Mouse (Mus musculus) limb, embryonic 15.5 days (tissue): Measurements from ENCODE around the gene 4430402I18Rik. TPM values are rescaled to one million over a fixed set of nuclear protein-coding genes. Genes with fewer than 3 reads are reported as not detected.

Source experiments
- ATAC-seq: fragments of 200-750 bp; cut with Nextera tagmentation; 2 replicates; pipeline ENCODE4 v1.8.0; 2017; ENCODE audit warnings: low read depth, moderate TSS enrichment; ENCODE audit not compliant: insufficient number of reproducible peaks, low FRiP score, low TSS enrichment
- H3K27ac ChIP-seq: fragments of 300-500 bp; sonication (generic); 2 replicates; pipeline ENCODE4 v1.5.1; 2015; ENCODE audit warnings: moderate library complexity, mild to moderate bottlenecking, inconsistent platforms
- H3K27me3 ChIP-seq: fragments of 300-500 bp; sonication (generic); 2 replicates; pipeline ENCODE4 v1.6.1; 2015; ENCODE audit warnings: inconsistent platforms
- H3K36me3 ChIP-seq: fragments of 300-500 bp; sonication (generic); 2 replicates; pipeline ENCODE4 v1.6.1; 2015; ENCODE audit warnings: inconsistent platforms
- H3K4me1 ChIP-seq: fragments of 300-500 bp; sonication (generic); 2 replicates; pipeline ENCODE4 v1.6.1; 2015; ENCODE audit warnings: inconsistent platforms
- H3K4me2 ChIP-seq: fragments of 300-500 bp; sonication (generic); 2 replicates; pipeline ENCODE4 v1.6.1; 2015; ENCODE audit warnings: mild to moderate bottlenecking, inconsistent platforms
- H3K4me3 ChIP-seq: fragments of 300-500 bp; sonication (generic); 2 replicates; pipeline ENCODE4 v1.5.1; 2015; ENCODE audit warnings: mild to moderate bottlenecking, inconsistent platforms
- H3K9ac ChIP-seq: fragments of 300-500 bp; sonication (generic); 2 replicates; pipeline ENCODE4 v1.6.1; 2015; ENCODE audit warnings: inconsistent platforms
- H3K9me3 ChIP-seq: fragments of 300-500 bp; sonication (generic); 2 replicates; pipeline ENCODE4 v1.6.1; 2016; ENCODE audit warnings: inconsistent platforms
- WGBS: fragments of 180-500 bp; shearing (Covaris S2); methylation state at CpG from one replicate; pipeline ENCODE4 v1.1.7; 2015; 5-methylcytosine and 5-hydroxymethylcytosine counted together
- polyA plus RNA-seq: library from polyadenylated mRNA; unstranded; fragments of >200 nt; fragmentation: Nextera tagmentation; extraction: Ambion mirVana; gene quantifications from 2 replicates; pipeline ENCODE4 v1.2.1, GENCODE M21; 2015

The 4430402I18Rik gene
- polyA plus RNA-seq, 1 experiment from 2014 or later, result 0.47 TPM

- Histone ChIP-seq H3K36me3 (no peaks in the 10 kb centered on the region), H3K4me1 (no peaks in the 10 kb centered on the region), H3K9ac (no peak overlapping the region), H3K27ac (no peak overlapping the region), H3K4me3 (no peak overlapping the region), H3K27me3 (no peaks in the 10 kb centered on the region), H3K4me2 (no peak overlapping the region), H3K9me3 (no peaks in the 10 kb centered on the region)
- no peak for ATAC-seq
- 85% methylated on average over 3 of the region's 3 CpGs for WGBS
Measured at GRCm38 (mm10) chr19:28852001-28852400, 115.6 kb downstream of the 4430402I18Rik start.

GRCm38 (mm10) chr19:28850510-28850909 is 117.1 kb downstream of the 4430402I18Rik start:
- ATAC-seq, result no peak
- Histone ChIP-seq H3K4me3 (no peak overlapping the region), H3K4me1 (no peaks in the 10 kb centered on the region), H3K36me3 (no peaks in the 10 kb centered on the region), H3K27ac (no peak overlapping the region), H3K9ac (no peak overlapping the region), H3K27me3 (no peaks in the 10 kb centered on the region), H3K9me3 (no peaks in the 10 kb centered on the region), H3K4me2 (no peak overlapping the region)
- WGBS, result 88% methylated on average over 3 of the region's 3 CpGs

GRCm38 (mm10) chr19:28844946-28845710 is 122.5 kb downstream of the 4430402I18Rik start:
- Histone ChIP-seq H3K4me1 (no peaks in the 10 kb centered on the region), H3K4me3 (no peak overlapping the region), H3K4me2 (no peak overlapping the region), H3K9ac (no peak overlapping the region), H3K27me3 (no peaks in the 10 kb centered on the region), H3K36me3 (no peaks in the 10 kb centered on the region), H3K9me3 (no peaks in the 10 kb centered on the region), H3K27ac (no peak overlapping the region)
- 61% methylated on average over 8 of the region's 8 CpGs for WGBS
- ATAC-seq, result no peak

Other genes with a start within 250 kb of the 4430402I18Rik start
- 1.1 and 1.3 TPM in 2 replicates for gene Slc1a1, start 132.8 kb downstream of the 4430402I18Rik start, polyA plus RNA-seq
- gene Plpp6, start 3.8 kb downstream of the 4430402I18Rik start, polyA plus RNA-seq, result 5.7 and 8.2 TPM in 2 replicates
- gene Cdc37l1, start 22.6 kb upstream of the 4430402I18Rik start, polyA plus RNA-seq, result 34.9 and 35.2 TPM in 2 replicates
- 73.8 and 85.0 TPM in 2 replicates for gene Ak3, start 80.2 kb upstream of the 4430402I18Rik start, polyA plus RNA-seq
- 44.2 and 47.4 TPM in 2 replicates for gene Rcl1, start 133.6 kb upstream of the 4430402I18Rik start, polyA plus RNA-seq